Mouse (Mus musculus) heart, adult 2 months (tissue): Measurements from ENCODE around the gene Kcnk13.

Source experiments
- CTCF ChIP-seq: fragments of 200-600 bp; IDR thresholded peaks from 2 replicates; pipeline ENCODE4 v1.8.1; 2022; ENCODE audit warnings: antibody characterized with exemption, mild to moderate bottlenecking, moderate library complexity
- POLR2A ChIP-seq: fragments of 200-500 bp; IDR thresholded peaks from 2 replicates; pipeline ENCODE4 v1.6.1; 2011; ENCODE audit warnings: mild to moderate bottlenecking, low read depth, low read length, control low read depth; ENCODE audit not compliant: insufficient read depth

- no peak for TF ChIP-seq CTCF
- TF ChIP-seq POLR2A = no peak
Observed at GRCm38 (mm10) chr12:99959930-99960329, 4.4 kb upstream of the Kcnk13 start.
